Mouse (Mus musculus) gastrocnemius, adult 8-10 months (tissue): ENCODE measurements around the gene Insl3. TPM values are rescaled to one million over a fixed set of nuclear protein-coding genes. Genes with fewer than 3 reads are reported as not detected.
"Not testable (repeated sequence)": the region's sequence is repeated elsewhere in the genome, so short reads cannot be mapped to it uniquely, and the experiment has no call there.

Experiments
- DNase-seq, 2 experiments: peaks; one replicate each; pipeline ENCODE4 v3.0.0; 2022; ENCODE audit warnings: low spot score in 2 of 2
- total RNA-seq, 4 experiments: library from RNA; stranded (reverse); gene quantifications; 2 replicates each; pipeline ENCODE4 v1.2.4; 2022

Insl3 gene
- total RNA-seq, 4 experiments from 2014 or later, result 0.54 TPM; not detected in 3

DNA sequence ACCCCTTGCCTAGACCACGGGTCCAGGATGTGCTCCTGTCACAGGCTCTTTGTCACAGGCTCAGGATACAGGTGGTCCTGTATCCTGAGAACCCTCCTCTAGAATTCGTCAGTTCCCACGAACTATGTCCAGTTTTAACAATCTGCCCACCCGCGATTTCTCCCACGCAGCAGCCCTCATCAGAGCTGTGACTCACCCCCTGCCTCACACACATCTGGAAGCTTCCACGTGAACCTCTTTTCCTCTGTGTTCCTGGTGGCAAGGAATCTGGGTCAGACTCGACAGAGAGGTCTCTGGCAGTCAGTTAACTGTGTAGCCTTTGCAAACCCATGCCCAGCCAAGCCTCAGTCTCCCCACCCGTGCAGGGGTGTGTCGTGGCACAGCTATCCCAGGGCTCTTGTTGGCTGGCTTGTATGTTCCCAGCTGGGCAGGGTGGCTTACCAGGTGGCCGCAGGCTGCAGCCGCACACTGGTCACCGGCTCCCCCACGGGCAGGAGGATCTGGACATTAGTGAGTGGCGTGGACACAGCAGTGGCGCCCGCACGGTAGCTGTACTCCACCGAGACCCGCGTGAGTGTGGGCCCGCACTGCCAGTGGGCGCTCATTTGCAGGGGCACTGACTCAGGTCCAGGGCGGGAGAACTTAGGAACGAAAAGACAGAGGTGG, 20.3 kb downstream of the Insl3 start:
- DNase-seq, result no peak

- DNase-seq, result peak; percentile 29 to 41
Measured at GRCm38 (mm10) chr8:71709800-71710446, 20.9 kb downstream of the Insl3 start.

DNA sequence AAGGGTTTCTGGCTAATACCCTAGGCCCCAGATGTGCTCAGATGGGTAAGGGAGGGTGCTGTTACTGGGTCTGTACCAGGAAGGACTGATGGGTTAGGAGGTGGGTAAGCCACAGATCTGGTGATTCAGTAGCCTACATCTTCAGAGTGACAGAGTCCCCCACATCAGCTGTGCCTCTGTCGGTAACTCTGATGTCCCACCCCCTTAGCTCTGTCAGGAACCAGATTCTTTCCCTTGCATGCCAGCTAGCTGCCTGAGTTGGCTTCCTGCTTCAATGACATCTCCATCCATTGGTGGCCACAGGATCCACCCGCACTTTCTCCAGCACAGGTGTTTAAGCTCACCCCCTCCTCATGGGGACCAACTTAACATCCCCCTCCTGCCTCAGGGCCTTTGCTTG, 22.6 kb downstream of the Insl3 start:
- no peak for DNase-seq

DNA sequence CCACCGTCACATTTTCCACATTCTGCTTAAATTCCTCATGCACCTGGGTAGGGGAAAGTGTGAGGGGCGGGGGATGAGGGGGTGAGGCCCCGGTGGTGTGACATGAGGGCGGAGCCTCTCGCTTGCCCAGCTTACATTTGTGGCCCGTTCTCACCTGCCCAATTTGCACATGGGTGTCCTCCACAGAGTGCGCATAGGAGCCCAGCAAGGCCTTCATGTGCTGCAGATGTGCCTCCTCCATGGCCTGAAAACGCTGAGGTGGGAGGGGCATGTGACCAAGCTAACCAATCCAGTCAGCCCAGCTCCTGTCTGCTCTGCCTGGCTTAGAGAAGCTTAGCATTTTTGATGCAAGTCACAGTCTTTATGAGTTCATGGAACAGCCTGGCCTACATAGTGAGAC, 26.5 kb downstream of the Insl3 start:
- no peak for DNase-seq

GRCm38 (mm10) chr8:71716561-71717053, 27.6 kb downstream of the Insl3 start:
- no peak for DNase-seq

GRCm38 (mm10) chr8:71717096-71717495, 28.1 kb downstream of the Insl3 start:
- no peak for DNase-seq

- no peak for DNase-seq
Measured at GRCm38 (mm10) chr8:71718252-71718651, 29.2 kb downstream of the Insl3 start.

DNA sequence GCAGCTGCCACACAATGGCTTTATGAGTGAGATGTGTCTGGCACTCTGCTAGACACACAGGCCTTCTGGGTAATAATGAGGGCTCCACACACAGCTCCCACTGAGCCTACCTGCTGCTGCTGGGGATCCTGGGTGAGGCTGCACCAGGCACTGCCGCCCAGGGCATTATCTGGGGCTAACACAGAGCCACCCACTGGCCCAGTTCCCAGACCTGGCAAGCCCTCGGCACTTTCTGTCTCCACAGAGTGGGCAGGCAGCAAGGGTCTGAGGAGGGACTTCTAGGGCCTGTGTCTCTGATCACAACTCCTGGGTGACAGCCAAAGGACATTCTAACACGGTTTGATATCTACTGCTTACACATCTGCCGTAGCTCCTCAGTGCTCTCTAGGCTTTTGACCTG, 30.2 kb downstream of the Insl3 start:
- DNase-seq, result no peak

GRCm38 (mm10) chr8:71719928-71720457, 31.0 kb downstream of the Insl3 start:
- DNase-seq, result no peak

DNA sequence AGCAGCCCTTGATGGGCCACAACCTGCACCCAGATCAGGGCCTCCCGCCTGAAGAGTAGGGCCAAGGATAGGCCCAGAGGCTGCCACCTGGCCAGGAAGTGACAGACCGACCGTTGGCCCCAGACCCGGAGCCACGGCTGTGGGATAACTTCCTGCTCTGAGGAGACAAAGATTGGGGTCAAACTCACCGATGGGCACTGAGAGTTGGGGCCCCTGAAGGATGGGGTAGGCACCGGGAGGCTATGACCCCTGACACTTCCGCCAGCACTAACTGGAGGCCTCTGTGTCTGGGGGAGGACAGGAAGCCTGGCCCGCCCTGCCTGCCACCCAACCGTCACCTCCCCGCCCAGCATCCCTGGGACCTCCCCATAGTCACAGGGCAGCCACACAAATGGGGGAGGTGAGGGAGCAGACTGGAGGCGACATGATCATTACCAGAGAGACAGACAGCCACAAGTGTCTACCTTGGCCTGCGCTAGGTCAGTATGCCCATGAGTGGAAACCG, 34.1 kb downstream of the Insl3 start:
- DNase-seq, result no peak

GRCm38 (mm10) chr8:71724389-71724788, 35.4 kb downstream of the Insl3 start:
- DNase-seq, result no peak

DNA sequence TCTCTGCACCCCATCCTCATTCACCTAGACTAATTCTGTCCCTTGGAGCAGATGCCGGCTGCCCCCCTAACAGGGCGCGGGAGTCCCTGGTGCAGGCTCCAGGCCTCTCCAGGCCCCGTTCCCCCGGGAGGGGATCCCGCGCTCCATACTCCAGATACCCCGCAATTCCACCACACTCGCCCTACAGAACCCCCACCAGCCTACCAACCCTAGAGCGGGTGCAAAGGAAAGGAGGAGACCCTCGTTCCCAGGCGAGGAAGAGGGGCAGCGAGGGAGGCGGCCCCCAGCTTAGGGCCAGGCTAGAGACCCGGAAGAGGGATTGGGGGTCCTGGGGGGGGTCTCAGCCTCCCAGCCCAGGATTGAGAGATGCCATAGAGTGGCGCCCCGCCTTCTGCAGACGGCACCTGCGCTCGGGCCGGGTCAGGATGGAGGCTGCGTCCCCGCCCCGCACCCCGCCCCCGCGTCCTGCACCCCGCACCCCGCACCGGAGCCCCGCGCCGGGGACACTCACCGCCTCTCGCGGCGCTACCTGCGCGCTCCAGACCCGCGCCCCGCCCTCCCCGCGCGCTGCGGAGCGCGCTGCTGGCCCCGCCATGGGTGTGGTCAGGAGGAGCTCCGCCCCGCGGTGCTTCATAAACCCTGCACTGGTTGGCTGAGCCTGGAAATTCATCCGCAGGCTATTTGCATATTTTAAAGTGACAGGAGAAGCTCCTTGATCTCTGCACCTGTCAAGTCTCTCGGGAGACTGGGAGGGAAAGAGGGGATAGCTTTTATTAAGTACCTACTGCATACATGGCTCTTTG, 36.3 kb downstream of the Insl3 start, which contains the start of gene Fcho1:
Gene Fcho1 (minus strand): TSS at position 595 of the 803 bp plus-strand sequence.
- DNase-seq, result no peak

DNA sequence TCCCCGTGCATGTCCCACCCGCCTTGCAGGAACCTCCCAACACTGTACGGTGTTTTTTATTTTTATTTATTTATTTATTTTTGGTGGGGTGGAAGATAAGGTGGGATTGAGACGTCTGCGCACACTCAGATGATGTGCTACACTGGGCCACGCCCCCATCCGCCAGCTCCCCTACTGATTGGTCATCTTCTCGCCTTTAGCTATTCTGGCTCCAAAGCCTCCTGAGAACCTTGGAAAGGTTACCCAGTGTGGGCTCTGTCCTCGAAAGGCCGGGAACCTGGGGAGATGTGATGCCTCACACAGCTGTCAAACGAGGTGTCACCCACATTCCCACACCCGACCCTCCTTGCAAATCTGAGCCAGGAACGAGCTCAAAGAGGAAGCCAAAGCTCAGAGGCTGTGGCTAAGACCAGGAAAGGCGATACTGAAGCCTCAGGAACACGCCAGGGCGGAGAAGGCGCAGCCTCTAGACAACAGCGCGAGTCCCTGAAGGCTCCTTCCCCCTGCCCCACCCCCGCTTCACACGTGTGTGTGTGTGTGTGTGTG, 39.3 kb downstream of the Insl3 start:
- no peak for DNase-seq

GRCm38 (mm10) chr8:71728826-71729620, 40.0 kb downstream of the Insl3 start:
- no peak for DNase-seq

DNA sequence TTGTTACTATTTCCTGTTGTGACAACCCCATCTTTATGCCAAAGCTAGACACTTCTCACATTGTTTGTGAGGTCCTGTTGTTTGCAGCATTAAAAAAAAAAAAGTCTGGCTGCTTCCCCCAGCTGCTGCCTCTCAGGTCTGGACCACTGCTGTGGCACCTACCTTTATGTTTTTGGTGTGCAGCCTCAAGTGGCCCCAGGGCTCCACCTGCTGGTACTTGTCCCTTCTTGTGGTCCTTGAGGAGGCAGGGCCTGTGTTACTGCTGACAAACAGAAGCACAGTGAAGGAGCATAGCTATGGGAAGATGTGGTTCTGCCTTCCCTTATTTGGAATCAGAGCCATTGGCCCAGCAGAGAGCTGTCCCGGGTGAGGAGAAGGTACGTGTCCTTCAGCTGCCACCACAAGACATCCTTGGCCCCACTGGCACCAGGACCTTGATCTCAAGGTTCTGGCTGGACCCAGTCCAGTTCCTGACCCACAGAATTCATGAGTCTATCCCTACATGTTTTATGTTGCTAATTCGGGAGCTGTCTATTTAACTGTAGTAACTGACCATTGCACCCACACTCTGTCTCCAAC, 42.7 kb downstream of the Insl3 start:
- DNase-seq, result no peak

DNA sequence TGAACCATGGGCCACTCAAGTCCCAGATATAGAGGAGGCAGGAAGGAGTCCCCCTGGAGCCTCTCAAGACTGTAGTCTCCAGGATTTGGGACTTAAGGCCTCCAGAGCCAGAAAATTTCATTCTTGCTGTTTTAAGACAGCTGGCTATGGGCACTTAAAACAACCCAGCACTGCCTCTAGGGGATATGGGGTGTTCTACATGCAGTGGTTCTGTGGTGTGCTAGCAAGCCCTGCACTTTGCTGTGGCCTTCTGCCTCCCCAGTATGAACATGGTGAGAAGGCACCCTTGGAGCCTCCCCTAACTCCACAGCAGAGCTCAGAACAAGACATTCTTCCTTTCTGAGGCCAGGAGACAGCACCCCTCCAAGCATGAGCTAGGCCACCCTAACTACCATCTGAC, 49.3 kb downstream of the Insl3 start:
- DNase-seq, result not testable (repeated sequence)
